Mouse (Mus musculus): ENCODE measurements around the gene Cep78. TPM values are rescaled to one million over a fixed set of nuclear protein-coding genes. Genes with fewer than 3 reads are reported as not detected.
"Not testable (repeated sequence)": the region's sequence is repeated elsewhere in the genome, so short reads cannot be mapped to it uniquely, and the experiment has no call there.

The Cep78 gene
- polyA plus RNA-seq (2015; fragmentation: Nextera tagmentation; extraction: Ambion mirVana): 30.0 and 33.0 TPM in 2 replicates

DNA sequence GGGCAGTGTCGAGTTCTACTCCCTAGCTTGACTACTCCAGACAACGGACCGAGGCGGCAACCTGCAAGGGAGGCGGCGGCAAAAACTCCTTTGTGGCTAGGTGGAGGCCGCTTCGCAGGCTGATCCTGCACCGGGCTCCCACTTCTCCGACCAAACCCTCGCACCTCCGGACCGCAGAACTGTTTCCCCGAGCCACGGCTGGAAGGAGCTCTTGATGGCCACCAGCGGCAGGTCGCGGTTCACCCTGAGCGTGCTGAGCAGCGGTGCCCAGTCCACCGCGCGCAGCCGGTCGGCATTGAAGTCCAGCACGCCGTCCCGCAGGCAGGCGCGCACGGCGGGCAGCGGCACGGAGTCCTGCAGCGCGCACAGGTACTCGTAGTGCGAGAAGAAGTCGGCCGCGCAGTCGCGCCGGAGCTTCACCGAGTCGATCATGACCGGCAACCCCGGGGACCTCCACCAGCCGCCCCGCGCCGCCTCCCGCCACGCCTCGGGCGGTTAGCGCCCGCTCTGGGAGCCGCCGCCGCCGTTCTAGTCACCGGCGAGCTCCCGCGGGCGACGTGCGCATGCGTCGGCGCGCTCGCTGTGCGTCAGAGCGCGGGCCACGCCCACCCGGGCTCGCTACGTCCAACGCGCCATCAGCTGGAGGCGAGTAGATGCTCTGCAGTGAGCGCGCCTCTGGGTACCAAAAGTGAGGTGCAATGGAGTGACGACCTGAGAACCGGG lies at the start of gene Cep78:
TSS of gene Cep78 (minus strand) at position 541 of the 723 bp plus-strand sequence.
- H3K4me1 ChIP-seq: peaks cover 19% of the 10 kb centered on the region; the same call in 1 of the 2 replicates
- H3K4me3 ChIP-seq: peak within 1 kb of the TSS; percentile 85
- H3K27me3 ChIP-seq: no peaks in the 10 kb centered on the region
- no peaks in the 10 kb centered on the region for H3K9me3 ChIP-seq
- peaks cover 17% of the 10 kb centered on the region for H3K36me3 ChIP-seq
- H3K9ac ChIP-seq: peak within 1 kb of the TSS; percentile 89
- WGBS: under 1% methylated on average over 88 of the region's 88 CpGs
- peak within 1 kb of the TSS; percentile 87 for H3K27ac ChIP-seq
- H3K4me2 ChIP-seq: peak within 1 kb of the TSS; percentile 78
- peak; percentile 82 for ATAC-seq (ENCODE audit: insufficient number of reproducible peaks, insufficient read depth, low FRiP score, low TSS enrichment, low read depth)

- WGBS: 94% methylated on average over 4 of the region's 4 CpGs
- H3K36me3 ChIP-seq: no peaks in the 10 kb centered on the region
- H3K4me2 ChIP-seq: no peak overlapping the region
- no peaks in the 10 kb centered on the region for H3K27me3 ChIP-seq
- no peak overlapping the region for H3K9ac ChIP-seq
- H3K4me1 ChIP-seq: 0 out of 2 replicates have a peak, but pooled peaks cover 3% of the 10 kb centered on the region
- no peak overlapping the region for H3K4me3 ChIP-seq
- no peak for ATAC-seq (ENCODE audit: insufficient number of reproducible peaks, insufficient read depth, low FRiP score, low TSS enrichment, low read depth)
- no peak overlapping the region for H3K27ac ChIP-seq
- H3K9me3 ChIP-seq: no peaks in the 10 kb centered on the region
These were observed 46.5 kb upstream of the Cep78 start for GRCm38 (mm10) chr19:16031276-16031675.

GRCm38 (mm10) chr19:16029253-16029771 lies 44.5 kb upstream of the Cep78 start:
- H3K4me3 ChIP-seq: peak overlapping the region; percentile 35

DNA sequence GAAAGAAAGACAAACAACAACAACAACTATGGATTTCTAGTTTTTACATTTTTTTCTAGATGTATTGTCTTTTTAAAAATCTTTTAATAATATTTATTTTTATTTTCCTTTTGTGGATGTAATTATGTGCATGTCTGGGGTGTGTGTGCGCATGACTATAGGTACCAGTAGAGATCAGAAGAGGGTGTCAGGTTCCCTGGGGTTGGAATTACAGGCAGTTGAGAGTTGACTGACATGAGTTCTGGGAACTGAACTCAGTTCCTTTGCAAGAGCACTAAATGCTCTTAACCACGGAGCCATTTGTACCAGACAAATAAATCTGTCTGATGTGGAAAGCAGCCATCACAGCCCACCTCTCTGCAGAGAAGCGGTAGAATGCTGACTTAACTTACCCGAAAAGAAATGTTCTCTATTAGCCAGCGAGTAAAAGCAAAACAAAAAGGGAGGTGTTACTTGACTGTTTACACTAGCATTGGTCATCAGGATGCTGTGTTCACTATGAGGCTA lies 44.0 kb upstream of the Cep78 start:
- WGBS: 50% methylated on average over 5 of the region's 5 CpGs
- peak overlapping the region; percentile 35 for H3K4me3 ChIP-seq
- 0 out of 2 replicates have a peak, but pooled peaks cover 3% of the 10 kb centered on the region for H3K4me1 ChIP-seq
- ATAC-seq (ENCODE audit: insufficient number of reproducible peaks, insufficient read depth, low FRiP score, low TSS enrichment, low read depth): no peak
- H3K9ac ChIP-seq: peak overlapping the region; percentile 27; the same call in 1 of the 2 replicates
- H3K9me3 ChIP-seq: no peaks in the 10 kb centered on the region
- no peaks in the 10 kb centered on the region for H3K36me3 ChIP-seq
- no peaks in the 10 kb centered on the region for H3K27me3 ChIP-seq
- H3K4me2 ChIP-seq: peak overlapping the region; percentile 53
- H3K27ac ChIP-seq: no peak overlapping the region

More at GRCm38 (mm10) chr19:16029253-16029771, 44.5 kb upstream of the Cep78 start:
- not testable (repeated sequence) for H3K27me3 ChIP-seq; H3K36me3 ChIP-seq; ATAC-seq (ENCODE audit: insufficient number of reproducible peaks, insufficient read depth, low FRiP score, low TSS enrichment, low read depth); H3K9me3 ChIP-seq; H3K4me1 ChIP-seq; H3K27ac ChIP-seq
- 32% methylated on average over 7 of the region's 9 CpGs for WGBS
- Histone ChIP-seq H3K4me2 (peak overlapping the region; percentile 53), H3K9ac (peak overlapping the region; percentile 27; the same call in 1 of the 2 replicates)

- Histone ChIP-seq H3K4me1 (0 out of 2 replicates have a peak, but pooled peaks cover 3% of the 10 kb centered on the region), H3K9ac (no peak overlapping the region), H3K27ac (no peak overlapping the region), H3K4me2 (no peak overlapping the region), H3K4me3 (no peak overlapping the region), H3K9me3 (no peaks in the 10 kb centered on the region), H3K27me3 (no peaks in the 10 kb centered on the region), H3K36me3 (no peaks in the 10 kb centered on the region)
- no peak for ATAC-seq (ENCODE audit: insufficient number of reproducible peaks, insufficient read depth, low FRiP score, low TSS enrichment, low read depth)
- WGBS: 82% methylated on average over 15 of the region's 15 CpGs
These were observed 43.3 kb upstream of the Cep78 start for GRCm38 (mm10) chr19:16027876-16028670.

DNA sequence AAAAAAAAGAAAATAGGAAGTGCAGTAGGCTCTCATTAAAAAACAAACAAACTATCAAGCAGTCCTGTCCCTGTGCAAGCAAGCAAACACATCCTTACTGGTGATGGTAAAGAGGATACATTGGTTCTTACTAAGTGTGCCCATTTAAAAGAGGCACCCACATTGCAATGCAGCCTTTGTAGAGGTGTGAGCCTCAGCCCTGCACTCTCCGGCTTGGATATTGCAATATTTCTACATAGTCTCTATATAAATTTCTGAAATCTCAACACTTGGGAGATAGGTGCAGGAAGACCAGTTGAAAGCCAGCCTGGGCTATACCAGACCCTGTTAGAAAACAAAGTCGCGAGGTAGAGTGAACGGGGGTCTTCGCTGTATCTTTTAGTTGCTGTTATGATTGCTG lies 41.5 kb upstream of the Cep78 start:
- no peak overlapping the region for H3K27ac ChIP-seq
- no peaks in the 10 kb centered on the region for H3K27me3 ChIP-seq
- no peak overlapping the region for H3K4me3 ChIP-seq
- H3K4me1 ChIP-seq: peaks cover 16% of the 10 kb centered on the region
- no peak overlapping the region for H3K9ac ChIP-seq
- H3K36me3 ChIP-seq: no peaks in the 10 kb centered on the region
- no peaks in the 10 kb centered on the region for H3K9me3 ChIP-seq
- 92% methylated on average over 5 of the region's 5 CpGs for WGBS
- ATAC-seq (ENCODE audit: insufficient number of reproducible peaks, insufficient read depth, low FRiP score, low TSS enrichment, low read depth): no peak
- no peak overlapping the region for H3K4me2 ChIP-seq

DNA sequence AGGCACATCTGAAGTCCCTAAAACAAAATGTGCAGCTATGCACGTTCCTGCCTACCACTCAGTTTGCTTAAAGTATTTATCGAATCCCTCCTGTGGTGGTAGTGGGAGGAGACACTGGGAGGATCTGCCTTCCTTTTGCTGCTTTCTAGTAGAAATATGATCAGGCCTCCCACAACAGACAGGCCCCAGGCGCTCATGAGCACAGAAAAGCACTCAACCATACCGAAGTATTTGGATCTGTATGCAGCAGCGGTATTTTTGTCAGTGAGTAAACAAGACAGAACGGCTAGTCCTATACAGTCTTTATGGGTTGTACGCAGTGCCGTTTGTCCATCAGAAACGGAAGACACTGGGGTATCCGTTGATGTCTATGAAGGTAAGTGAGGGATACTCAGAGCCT lies 37.4 kb upstream of the Cep78 start:
- Histone ChIP-seq H3K9me3 (no peaks in the 10 kb centered on the region), H3K4me1 (peaks cover 13% of the 10 kb centered on the region), H3K36me3 (no peaks in the 10 kb centered on the region), H3K27ac (peak overlapping the region; percentile 48; the same call in 1 of the 2 replicates), H3K27me3 (no peaks in the 10 kb centered on the region), H3K9ac (peak overlapping the region; percentile 21; the same call in 1 of the 2 replicates), H3K4me2 (peak overlapping the region; percentile 40), H3K4me3 (no peak overlapping the region)
- WGBS: 42% methylated on average over 10 of the region's 10 CpGs
- peak; percentile 74; the same call in 1 of the 2 replicates for ATAC-seq (ENCODE audit: insufficient number of reproducible peaks, insufficient read depth, low FRiP score, low TSS enrichment, low read depth)

DNA sequence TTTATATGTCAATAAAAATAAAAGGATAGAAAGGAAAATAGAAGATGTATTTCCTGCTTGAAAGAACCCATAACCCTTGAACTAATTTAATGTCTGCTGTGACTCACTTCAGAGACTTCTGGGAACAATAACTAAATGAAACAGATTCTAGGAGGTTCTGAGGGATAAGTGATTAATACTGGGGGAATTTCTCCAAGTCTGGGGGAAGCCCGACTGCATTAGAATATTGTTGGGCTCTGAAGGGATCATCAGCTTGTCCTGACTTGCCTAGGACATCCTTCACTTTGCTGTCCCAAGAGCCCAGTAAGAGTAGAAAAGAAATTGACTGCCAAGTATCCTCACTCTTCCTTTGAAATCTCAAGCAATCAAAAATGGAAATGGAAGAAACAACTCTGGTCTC lies 31.4 kb upstream of the Cep78 start:
- Histone ChIP-seq H3K4me1 (no peaks in the 10 kb centered on the region), H3K4me2 (no peak overlapping the region), H3K27me3 (no peaks in the 10 kb centered on the region), H3K9ac (no peak overlapping the region), H3K27ac (no peak overlapping the region), H3K36me3 (no peaks in the 10 kb centered on the region), H3K9me3 (no peaks in the 10 kb centered on the region), H3K4me3 (no peak overlapping the region)
- 56% methylated on average over 1 of the region's 1 CpGs for WGBS
- no peak for ATAC-seq (ENCODE audit: insufficient number of reproducible peaks, insufficient read depth, low FRiP score, low TSS enrichment, low read depth)

DNA sequence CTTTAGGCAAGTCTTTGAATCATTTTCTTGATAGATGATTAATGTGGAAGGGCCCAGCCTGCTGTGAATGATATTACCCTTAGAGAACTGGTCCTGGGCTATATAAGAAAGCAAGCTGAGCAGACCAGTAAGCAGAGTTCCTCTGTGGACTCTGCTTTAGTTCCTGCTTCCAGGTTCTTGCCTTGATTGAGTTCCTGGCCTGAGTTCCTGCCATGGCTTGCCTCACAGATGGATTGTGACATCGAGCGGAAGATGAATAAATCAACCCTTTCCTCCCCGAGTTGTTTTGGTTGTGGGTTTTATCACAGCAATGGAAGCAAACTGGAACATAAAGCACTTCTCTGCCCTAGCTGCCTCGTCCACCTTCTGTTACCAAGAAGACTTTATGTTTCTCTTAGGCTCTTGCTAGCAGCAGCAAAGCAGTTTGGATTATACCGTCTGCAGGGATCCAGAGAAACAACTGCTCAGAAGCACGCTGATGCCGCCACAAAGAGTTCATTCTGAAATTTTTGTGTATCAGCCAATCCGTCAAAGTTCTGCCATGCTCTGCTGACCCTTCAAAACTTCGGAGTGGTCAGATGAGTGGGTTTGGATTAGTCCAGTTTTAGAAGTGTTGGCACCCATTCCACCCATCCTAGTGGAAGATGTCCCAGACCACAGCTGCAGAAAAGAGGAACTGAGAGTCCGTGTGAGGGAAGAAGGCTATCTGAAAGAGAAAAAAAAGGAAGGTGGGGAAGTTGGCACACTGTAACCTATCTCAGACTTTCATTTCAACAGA lies 30.6 kb upstream of the Cep78 start:
- no peaks in the 10 kb centered on the region for H3K36me3 ChIP-seq
- no peak overlapping the region for H3K9ac ChIP-seq
- ATAC-seq (ENCODE audit: insufficient number of reproducible peaks, insufficient read depth, low FRiP score, low TSS enrichment, low read depth): no peak
- H3K4me1 ChIP-seq: no peaks in the 10 kb centered on the region
- H3K27me3 ChIP-seq: no peaks in the 10 kb centered on the region
- 80% methylated on average over 10 of the region's 10 CpGs for WGBS
- no peaks in the 10 kb centered on the region for H3K9me3 ChIP-seq
- no peak overlapping the region for H3K27ac ChIP-seq
- no peak overlapping the region for H3K4me3 ChIP-seq
- H3K4me2 ChIP-seq: no peak overlapping the region

- no peaks in the 10 kb centered on the region for H3K9me3 ChIP-seq
- H3K4me1 ChIP-seq: no peaks in the 10 kb centered on the region
- no peak overlapping the region for H3K9ac ChIP-seq
- H3K4me2 ChIP-seq: no peak overlapping the region
- no peaks in the 10 kb centered on the region for H3K36me3 ChIP-seq
- no peak overlapping the region for H3K4me3 ChIP-seq
- no peaks in the 10 kb centered on the region for H3K27me3 ChIP-seq
- no peak for ATAC-seq (ENCODE audit: insufficient number of reproducible peaks, insufficient read depth, low FRiP score, low TSS enrichment, low read depth)
- no peak overlapping the region for H3K27ac ChIP-seq
- 76% methylated on average over 6 of the region's 6 CpGs for WGBS
These were observed 25.1 kb upstream of the Cep78 start for GRCm38 (mm10) chr19:16009746-16010337.

Data from embryonic facial prominence, embryonic 13.5 days (tissue).